Mouse (Mus musculus): Measurements from ENCODE around the gene Ccdc187. TPM values are rescaled to one million over a fixed set of nuclear protein-coding genes. Genes with fewer than 3 reads are reported as not detected.
A peak's percentile ranks its signal among the peaks of the same experiment; 100 is the strongest.

Ccdc187 gene
- total RNA-seq (2014; rRNA removed) (2.8 and 3.7 TPM in 2 replicates), polyA plus RNA-seq (2015; fragmentation: Nextera tagmentation; extraction: Ambion mirVana) (0.16 and 0.23 TPM in 2 replicates)

GRCm38 (mm10) chr2:26294457-26294856 is at the start of gene Ccdc187:
Ccdc187 (minus strand) TSS chr2:26294557.
- Histone ChIP-seq H3K27ac (ENCODE audit: low read depth, low read length) (no peak within 1 kb of the TSS), H3K27me3 (ENCODE audit: insufficient read depth, low read length) (no peaks in the 10 kb centered on the region), H3K9me3 (ENCODE audit: low read length) (no peaks in the 10 kb centered on the region), H3K4me3 (ENCODE audit: low read depth, low read length) (no peak within 1 kb of the TSS), H3K4me2 (ENCODE audit: low read depth, low read length, poor library complexity, severe bottlenecking) (no peak within 1 kb of the TSS), H3K36me3 (ENCODE audit: insufficient read depth, low read length) (no peaks in the 10 kb centered on the region), H3K9ac (replicated peaks; ENCODE audit: low read length, poor library complexity, severe bottlenecking) (no peak within 1 kb of the TSS), H3K4me1 (ENCODE audit: insufficient read depth, low read length) (peaks cover 16% of the 10 kb centered on the region)
- TF ChIP-seq CTCF (IDR thresholded peaks at IDR 0.05) = no peak
- DNase-seq (ENCODE audit: low spot score) = no peak
- 63% methylated on average over 2 of the region's 2 CpGs for WGBS
- ATAC-seq (ENCODE audit: low FRiP score) = no peak

DNA sequence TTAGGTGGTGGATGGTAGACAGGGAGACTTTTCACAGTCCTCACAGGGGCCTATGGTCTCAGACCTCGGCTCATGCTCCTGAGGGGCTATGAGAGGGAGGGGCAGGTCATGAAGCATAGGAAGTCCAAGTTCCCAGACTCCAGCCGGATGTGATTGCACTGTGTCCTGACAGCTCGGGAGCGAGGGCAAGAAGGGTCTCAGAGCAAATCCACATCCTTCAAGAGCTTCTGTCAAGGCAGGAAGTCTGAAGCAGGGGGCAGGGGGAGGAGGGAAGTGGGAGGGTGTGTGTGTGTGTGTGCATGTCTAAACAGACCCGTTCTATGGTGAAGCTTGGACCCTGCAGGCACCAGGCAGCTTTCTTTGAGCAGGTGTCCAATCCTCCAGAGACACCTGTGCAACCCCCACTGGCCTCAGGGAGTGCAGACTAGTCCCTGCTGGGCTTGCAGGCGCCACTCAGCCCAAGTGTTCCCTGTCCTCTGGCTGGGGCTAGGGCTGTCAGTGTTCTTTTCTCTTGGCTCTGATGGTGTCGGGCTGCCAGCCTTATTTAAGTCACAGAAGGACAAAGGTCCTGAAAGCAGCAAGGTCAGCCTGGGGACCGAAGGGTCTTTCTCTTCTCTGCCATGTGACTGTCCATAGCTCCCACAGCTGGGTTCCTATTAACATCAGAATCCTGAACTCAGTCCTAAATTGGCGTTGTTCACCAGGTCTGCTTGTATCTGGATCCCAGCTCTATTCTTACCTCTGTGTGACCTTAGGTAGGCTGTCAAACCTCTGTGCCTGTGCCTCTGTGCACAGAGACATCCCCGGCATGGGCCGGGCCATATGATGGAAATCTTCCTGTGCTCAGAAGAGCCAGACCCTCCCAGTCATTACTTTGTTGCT is 48.5 kb upstream of the Ccdc187 start:
- Histone ChIP-seq H3K4me2 (ENCODE audit: low read depth, low read length, poor library complexity, severe bottlenecking) (no peak overlapping the region), H3K27me3 (ENCODE audit: insufficient read depth, low read length) (no peaks in the 10 kb centered on the region), H3K36me3 (ENCODE audit: insufficient read depth, low read length) (peaks cover 89% of the 10 kb centered on the region), H3K4me1 (ENCODE audit: insufficient read depth, low read length) (no peaks in the 10 kb centered on the region), H3K9me3 (ENCODE audit: low read length) (no peaks in the 10 kb centered on the region), H3K27ac (ENCODE audit: low read depth, low read length) (no peak overlapping the region), H3K4me3 (ENCODE audit: low read depth, low read length) (no peak overlapping the region), H3K9ac (replicated peaks; ENCODE audit: low read length, poor library complexity, severe bottlenecking) (no peak overlapping the region)
- TF ChIP-seq CTCF (IDR thresholded peaks at IDR 0.05) = no peak
- no peak for DNase-seq (ENCODE audit: low spot score)
- 78% methylated on average over 11 of the region's 11 CpGs for WGBS
- no peak for ATAC-seq (ENCODE audit: low FRiP score)

DNA sequence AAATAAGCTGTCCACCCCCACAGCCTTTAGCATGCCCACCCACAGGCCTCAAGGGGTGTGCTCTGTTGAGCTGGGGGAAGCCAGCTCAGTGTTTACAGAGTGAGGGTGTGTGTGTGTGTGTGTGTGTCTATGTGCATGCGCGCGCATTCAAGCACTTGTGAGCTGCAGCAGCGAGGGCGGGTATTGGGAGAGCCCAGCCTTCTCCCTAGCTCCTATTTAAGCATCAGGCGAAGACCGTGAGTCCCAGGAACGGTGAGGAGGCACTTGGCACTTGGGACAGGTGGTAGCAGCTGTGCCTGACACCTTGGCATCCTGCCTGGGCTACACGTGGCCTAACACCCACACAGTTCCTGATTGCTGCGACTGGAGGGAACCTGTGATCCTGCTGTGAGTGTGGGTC is 47.7 kb upstream of the Ccdc187 start:
- WGBS = 78% methylated on average over 10 of the region's 10 CpGs

GRCm38 (mm10) chr2:26341510-26341981 is 47.2 kb upstream of the Ccdc187 start:
- 92% methylated on average over 2 of the region's 2 CpGs for WGBS
- Histone ChIP-seq H3K4me2 (ENCODE audit: low read depth, low read length, poor library complexity, severe bottlenecking) (no peak overlapping the region), H3K27me3 (ENCODE audit: insufficient read depth, low read length) (no peaks in the 10 kb centered on the region), H3K4me1 (ENCODE audit: insufficient read depth, low read length) (no peaks in the 10 kb centered on the region), H3K9me3 (ENCODE audit: low read length) (no peaks in the 10 kb centered on the region), H3K27ac (ENCODE audit: low read depth, low read length) (peak overlapping the region; percentile 38; the same call in 1 of the 2 replicates), H3K36me3 (ENCODE audit: insufficient read depth, low read length) (peaks cover 76% of the 10 kb centered on the region), H3K4me3 (ENCODE audit: low read depth, low read length) (no peak overlapping the region), H3K9ac (replicated peaks; ENCODE audit: low read length, poor library complexity, severe bottlenecking) (no peak overlapping the region)
- TF ChIP-seq CTCF (IDR thresholded peaks at IDR 0.05) = no peak
- no peak for ATAC-seq (ENCODE audit: low FRiP score)
- no peak for DNase-seq (ENCODE audit: low spot score)

More for the DNA sequence above, 47.7 kb upstream of the Ccdc187 start:
- DNase-seq (ENCODE audit: low spot score) (peak; percentile 22), ATAC-seq (ENCODE audit: low FRiP score) (no peak)
- no peaks in the 10 kb centered on the region for H3K4me1 ChIP-seq (ENCODE audit: insufficient read depth, low read length)
- no peak for TF ChIP-seq CTCF (IDR thresholded peaks at IDR 0.05)
- no peak overlapping the region for H3K9ac ChIP-seq (replicated peaks; ENCODE audit: low read length, poor library complexity, severe bottlenecking)
- no peak overlapping the region; the same call in 1 of the 2 replicates for H3K27ac ChIP-seq (ENCODE audit: low read depth, low read length)
- no peaks in the 10 kb centered on the region for H3K27me3 ChIP-seq (ENCODE audit: insufficient read depth, low read length)
- H3K9me3 ChIP-seq (ENCODE audit: low read length) = no peaks in the 10 kb centered on the region
- H3K4me3 ChIP-seq (ENCODE audit: low read depth, low read length) = no peak overlapping the region
- H3K4me2 ChIP-seq (ENCODE audit: low read depth, low read length, poor library complexity, severe bottlenecking) = no peak overlapping the region
- H3K36me3 ChIP-seq (ENCODE audit: insufficient read depth, low read length) = peaks cover 81% of the 10 kb centered on the region

DNA sequence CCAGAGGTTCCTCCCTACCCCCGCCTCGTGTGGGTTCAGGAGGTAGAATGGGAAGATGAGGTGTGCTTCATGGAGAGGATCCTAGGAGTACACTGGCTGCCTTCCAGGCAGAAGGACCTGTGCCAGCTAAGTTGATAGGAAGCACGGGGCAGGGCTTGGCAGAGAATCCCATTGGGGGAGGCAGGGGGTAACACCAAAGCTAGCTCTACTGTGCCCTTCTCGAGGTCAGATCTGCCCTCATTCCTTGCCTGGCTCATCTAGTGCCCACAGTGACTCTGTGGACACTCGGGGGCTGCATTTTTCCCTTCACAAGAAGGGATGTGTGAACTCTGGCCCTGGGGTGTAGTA is 44.8 kb upstream of the Ccdc187 start:
- ATAC-seq (ENCODE audit: low FRiP score) (no peak), DNase-seq (ENCODE audit: low spot score) (no peak)
- H3K9me3 ChIP-seq (ENCODE audit: low read length) = no peaks in the 10 kb centered on the region
- no peak overlapping the region for H3K4me2 ChIP-seq (ENCODE audit: low read depth, low read length, poor library complexity, severe bottlenecking)
- H3K27me3 ChIP-seq (ENCODE audit: insufficient read depth, low read length) = no peaks in the 10 kb centered on the region
- H3K4me1 ChIP-seq (ENCODE audit: insufficient read depth, low read length) = no peaks in the 10 kb centered on the region
- H3K9ac ChIP-seq (replicated peaks; ENCODE audit: low read length, poor library complexity, severe bottlenecking) = no peak overlapping the region
- H3K4me3 ChIP-seq (ENCODE audit: low read depth, low read length) = no peak overlapping the region
- TF ChIP-seq CTCF (IDR thresholded peaks at IDR 0.05) = no peak
- peaks cover 54% of the 10 kb centered on the region for H3K36me3 ChIP-seq (ENCODE audit: insufficient read depth, low read length)
- WGBS = 87% methylated on average over 5 of the region's 5 CpGs
- H3K27ac ChIP-seq (ENCODE audit: low read depth, low read length) = no peak overlapping the region

Measured in midbrain, postnatal 0 days (tissue).